Mouse (Mus musculus) CD4-positive naive resting alpha-beta T cell, adult 57 days (primary cell): Measurements from ENCODE around the gene Pou1f1. TPM values are rescaled to one million over a fixed set of nuclear protein-coding genes. Genes with fewer than 3 reads are reported as not detected.

Experiments
- total RNA-seq: library from RNA; stranded (reverse); gene quantifications from one replicate; pipeline ENCODE4 v1.2.4, GENCODE M21; 2023

The Pou1f1 gene
- total RNA-seq = not detected

GRCm38 (mm10) chr16:65520211-65520610, at the start of gene Pou1f1:
TSS of gene Pou1f1 (plus strand) at chr16:65520511.

GRCm38 (mm10) chr16:65561963-65562863, 41.9 kb downstream of the Pou1f1 start, which contains the start of gene Chmp2b:
TSS of gene Chmp2b (minus strand) at chr16:65562726.

Other genes with a start within 250 kb of the Pou1f1 start
- gene Chmp2b, start 42.2 kb downstream of the Pou1f1 start, total RNA-seq = 33.1 TPM